Mouse (Mus musculus): Measurements from ENCODE around the gene Aarsd1. TPM values are rescaled to one million over a fixed set of nuclear protein-coding genes. Genes with fewer than 3 reads are reported as not detected.
"Not testable (repeated sequence)": the region's sequence is repeated elsewhere in the genome, so short reads cannot be mapped to it uniquely, and the experiment has no call there.

The Aarsd1 gene
- polyA plus RNA-seq, 1 experiment from 2014 or later = 86.3 TPM

GRCm38 (mm10) chr11:101442760-101443159, 25.3 kb upstream of the Aarsd1 start:
- under 1% methylated on average over 14 of the region's 14 CpGs for WGBS
- Histone ChIP-seq H3K27ac (peak overlapping the region; percentile 94), H3K36me3 (peaks cover 28% of the 10 kb centered on the region), H3K27me3 (no peaks in the 10 kb centered on the region), H3K4me2 (replicated peaks) (peak overlapping the region; percentile 92), H3K9me3 (no peaks in the 10 kb centered on the region), H3K9ac (peak overlapping the region; percentile 92), H3K4me1 (peaks cover 12% of the 10 kb centered on the region), H3K4me3 (peak overlapping the region; percentile 84)
- ATAC-seq (ENCODE audit: insufficient number of reproducible peaks, insufficient read depth, low FRiP score, low TSS enrichment) = no peak

- peaks cover 28% of the 10 kb centered on the region for H3K36me3 ChIP-seq
- ATAC-seq (ENCODE audit: insufficient number of reproducible peaks, insufficient read depth, low FRiP score, low TSS enrichment) = peak; percentile 99
- H3K9me3 ChIP-seq = no peaks in the 10 kb centered on the region
- H3K4me3 ChIP-seq = peak within 1 kb of the TSS; percentile 84
- H3K9ac ChIP-seq = peak within 1 kb of the TSS; percentile 92
- WGBS = under 1% methylated on average over 42 of the region's 42 CpGs
- H3K4me2 ChIP-seq (replicated peaks) = peak within 1 kb of the TSS; percentile 92
- peaks cover 12% of the 10 kb centered on the region for H3K4me1 ChIP-seq
- H3K27me3 ChIP-seq = no peaks in the 10 kb centered on the region
- peak within 1 kb of the TSS; percentile 94 for H3K27ac ChIP-seq
These were observed 24.8 kb upstream of the Aarsd1 start, which contains the start of gene Rpl27 for GRCm38 (mm10) chr11:101442127-101442693. Gene Rpl27, plus strand, starts transcription at chr11:101442298.

- not testable (repeated sequence) for H3K9me3 ChIP-seq
- WGBS = 40% methylated on average over 15 of the region's 15 CpGs
- peaks cover 12% of the 10 kb centered on the region for H3K4me1 ChIP-seq
These were observed 24.2 kb upstream of the Aarsd1 start for GRCm38 (mm10) chr11:101441450-101442126.

DNA sequence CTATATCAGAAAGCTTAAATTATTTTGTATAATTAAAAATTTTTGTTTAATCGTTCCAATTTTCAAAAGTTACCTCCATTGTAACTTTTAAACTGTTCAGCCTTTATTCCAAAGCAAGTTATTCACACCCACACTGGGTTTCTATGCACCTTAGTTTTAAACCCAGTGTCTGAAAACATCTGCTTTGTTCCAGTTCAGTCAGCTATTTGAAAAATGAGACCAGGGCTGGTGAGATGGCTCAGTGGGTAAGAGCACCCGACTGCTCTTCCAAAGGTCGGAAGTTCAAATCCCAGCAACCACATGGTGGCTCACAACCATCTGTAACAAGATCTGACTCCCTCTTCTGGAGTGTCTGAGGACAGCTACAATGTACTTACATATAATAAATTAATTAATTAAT, 20.6 kb upstream of the Aarsd1 start:
- ATAC-seq (ENCODE audit: insufficient number of reproducible peaks, insufficient read depth, low FRiP score, low TSS enrichment); H3K27ac ChIP-seq; H3K9ac ChIP-seq; H3K4me1 ChIP-seq; H3K27me3 ChIP-seq; H3K4me3 ChIP-seq; H3K9me3 ChIP-seq; H3K4me2 ChIP-seq (replicated peaks): not testable (repeated sequence)
- WGBS = 51% methylated on average over 3 of the region's 3 CpGs
- peaks cover 30% of the 10 kb centered on the region for H3K36me3 ChIP-seq

More at GRCm38 (mm10) chr11:101441450-101442126, 24.2 kb upstream of the Aarsd1 start:
- not testable (repeated sequence) for ATAC-seq (ENCODE audit: insufficient number of reproducible peaks, insufficient read depth, low FRiP score, low TSS enrichment); H3K27me3 ChIP-seq; H3K27ac ChIP-seq
- Histone ChIP-seq H3K36me3 (peaks cover 28% of the 10 kb centered on the region), H3K4me3 (peak overlapping the region; percentile 84), H3K4me2 (replicated peaks) (peak overlapping the region; percentile 44), H3K9ac (peak overlapping the region; percentile 24; the same call in 1 of the 2 replicates)

- no peaks in the 10 kb centered on the region for H3K27me3 ChIP-seq
- no peak overlapping the region for H3K4me2 ChIP-seq (replicated peaks)
- ATAC-seq (ENCODE audit: insufficient number of reproducible peaks, insufficient read depth, low FRiP score, low TSS enrichment) = no peak
- peaks cover 38% of the 10 kb centered on the region for H3K36me3 ChIP-seq
- WGBS = 84% methylated on average over 4 of the region's 4 CpGs
- H3K27ac ChIP-seq = no peak overlapping the region
- H3K9ac ChIP-seq = no peak overlapping the region
- no peaks in the 10 kb centered on the region for H3K4me1 ChIP-seq
- no peaks in the 10 kb centered on the region for H3K9me3 ChIP-seq
- no peak overlapping the region for H3K4me3 ChIP-seq
These were observed 19.5 kb upstream of the Aarsd1 start for GRCm38 (mm10) chr11:101436916-101437315.

GRCm38 (mm10) chr11:101435831-101436230, 18.4 kb upstream of the Aarsd1 start:
- H3K27me3 ChIP-seq = no peaks in the 10 kb centered on the region
- H3K27ac ChIP-seq = no peak overlapping the region
- H3K4me2 ChIP-seq (replicated peaks) = no peak overlapping the region
- H3K4me1 ChIP-seq = no peaks in the 10 kb centered on the region
- no peak for ATAC-seq (ENCODE audit: insufficient number of reproducible peaks, insufficient read depth, low FRiP score, low TSS enrichment)
- peaks cover 47% of the 10 kb centered on the region for H3K36me3 ChIP-seq
- no peaks in the 10 kb centered on the region for H3K9me3 ChIP-seq
- H3K4me3 ChIP-seq = no peak overlapping the region
- 89% methylated on average over 4 of the region's 4 CpGs for WGBS
- no peak overlapping the region for H3K9ac ChIP-seq

GRCm38 (mm10) chr11:101433396-101433795, 16.0 kb upstream of the Aarsd1 start:
- no peak for ATAC-seq (ENCODE audit: insufficient number of reproducible peaks, insufficient read depth, low FRiP score, low TSS enrichment)
- Histone ChIP-seq H3K4me2 (replicated peaks) (no peak overlapping the region), H3K4me3 (no peak overlapping the region), H3K9me3 (no peaks in the 10 kb centered on the region), H3K27me3 (no peaks in the 10 kb centered on the region), H3K36me3 (peaks cover 63% of the 10 kb centered on the region), H3K27ac (no peak overlapping the region), H3K4me1 (no peaks in the 10 kb centered on the region), H3K9ac (0 out of 2 replicates have a peak overlapping the region, but pooled peaks have one; percentile 8)
- 91% methylated on average over 13 of the region's 13 CpGs for WGBS

DNA sequence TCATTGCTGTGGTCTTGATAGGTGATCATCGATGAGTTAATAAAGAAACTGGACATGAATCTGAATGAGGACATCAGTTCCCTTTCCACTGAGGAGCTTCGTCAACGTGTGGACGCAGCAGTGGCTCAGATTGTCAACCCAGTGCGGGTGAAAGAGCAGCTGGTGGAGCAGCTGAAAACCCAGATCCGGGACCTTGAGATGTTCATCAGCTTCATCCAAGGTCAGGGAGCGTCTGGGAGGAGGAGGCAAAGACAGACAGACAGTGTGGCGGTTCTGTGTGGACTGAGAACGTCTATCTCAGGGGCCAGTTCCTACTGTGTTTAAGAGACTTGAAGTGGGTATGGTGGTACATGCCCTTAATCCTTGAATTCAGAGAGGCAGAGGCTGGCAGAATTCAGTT, 13.9 kb upstream of the Aarsd1 start:
- Histone ChIP-seq H3K36me3 (peaks cover 63% of the 10 kb centered on the region), H3K4me2 (replicated peaks) (no peak overlapping the region), H3K4me1 (peaks cover 8% of the 10 kb centered on the region; the same call in 1 of the 2 replicates), H3K27ac (no peak overlapping the region), H3K27me3 (no peaks in the 10 kb centered on the region), H3K9me3 (no peaks in the 10 kb centered on the region), H3K4me3 (no peak overlapping the region), H3K9ac (0 out of 2 replicates have a peak overlapping the region, but pooled peaks have one; percentile 27)
- WGBS = 90% methylated on average over 9 of the region's 9 CpGs
- no peak for ATAC-seq (ENCODE audit: insufficient number of reproducible peaks, insufficient read depth, low FRiP score, low TSS enrichment)

DNA sequence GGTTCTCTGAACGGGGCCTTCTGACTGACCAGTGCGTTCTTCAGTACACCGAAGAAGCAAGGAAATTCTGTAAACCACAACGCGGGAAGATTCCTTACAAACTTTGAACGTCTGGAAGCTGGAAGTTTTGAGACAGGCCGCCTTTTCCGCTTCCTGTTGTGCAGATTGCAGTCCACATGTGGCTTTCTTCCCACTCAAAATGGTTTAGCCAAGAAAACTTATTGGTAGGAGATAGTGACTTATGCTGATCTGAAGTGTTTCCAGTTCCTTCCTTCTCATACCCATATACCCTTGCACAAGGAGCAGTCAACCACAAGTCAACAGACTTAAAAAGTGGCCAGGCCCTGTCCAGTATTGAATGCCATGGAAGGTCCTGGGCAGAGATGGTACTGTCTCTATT, 8.8 kb upstream of the Aarsd1 start:
- Histone ChIP-seq H3K36me3 (peaks cover 18% of the 10 kb centered on the region), H3K27ac (no peak overlapping the region), H3K9ac (peak overlapping the region; percentile 71; the same call in 1 of the 2 replicates), H3K9me3 (no peaks in the 10 kb centered on the region), H3K4me1 (peaks cover 20% of the 10 kb centered on the region), H3K4me3 (peak overlapping the region; percentile 90), H3K4me2 (replicated peaks) (peak overlapping the region; percentile 82), H3K27me3 (no peaks in the 10 kb centered on the region)
- ATAC-seq (ENCODE audit: insufficient number of reproducible peaks, insufficient read depth, low FRiP score, low TSS enrichment) = no peak
- WGBS = 60% methylated on average over 8 of the region's 8 CpGs

DNA sequence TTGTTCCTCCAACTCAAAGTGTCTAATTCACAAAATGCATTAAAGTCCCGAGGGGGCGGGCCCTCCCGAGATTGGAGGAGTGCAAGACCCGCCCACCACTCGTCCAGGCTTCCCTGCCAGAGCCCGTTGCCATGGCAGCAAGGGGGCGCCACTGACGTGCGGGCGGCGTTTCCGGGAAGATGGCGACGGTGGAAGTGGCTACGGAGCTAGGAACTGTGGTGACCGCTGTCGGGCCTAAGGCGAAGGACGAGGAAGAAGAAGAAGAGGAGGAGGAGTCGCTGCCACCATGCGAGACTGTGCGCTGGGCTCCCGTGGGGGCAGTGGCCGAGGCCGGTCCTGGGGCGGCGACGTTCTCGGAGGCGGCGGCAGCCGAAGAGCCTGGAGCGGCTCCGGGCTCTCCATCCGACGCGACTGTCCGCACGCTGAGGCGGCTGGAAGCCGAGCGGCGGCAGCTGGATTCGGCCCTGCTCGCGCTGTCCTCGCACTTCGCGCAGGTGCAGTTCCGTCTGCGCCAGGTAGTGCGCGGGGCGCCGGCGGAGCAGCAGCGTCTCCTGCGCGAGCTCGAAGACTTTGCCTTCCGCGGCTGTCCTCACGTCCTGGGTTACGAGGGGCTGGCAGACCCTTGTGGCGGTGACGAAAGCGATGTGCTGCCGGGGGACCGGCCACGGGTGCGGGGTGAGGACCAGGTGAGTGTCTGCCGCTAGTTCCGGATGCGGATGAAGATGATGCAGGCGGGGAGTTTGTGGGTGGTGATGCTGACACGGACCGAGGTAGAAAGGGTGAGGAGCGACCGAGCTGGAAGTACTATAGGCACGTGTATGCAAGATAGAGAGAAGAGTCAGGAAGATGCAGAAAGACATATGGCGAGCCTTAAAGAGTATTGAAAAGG, 7.8 kb upstream of the Aarsd1 start, which contains the start of the genes Rundc1 and Ptges3l:
Rundc1 (plus strand) TSS at position 161 of the 889 bp plus-strand sequence.
Ptges3l (minus strand) TSS at position 409 of the 889 bp plus-strand sequence.
- Histone ChIP-seq H3K9me3 (no peaks in the 10 kb centered on the region), H3K36me3 (peaks cover 9% of the 10 kb centered on the region), H3K9ac (peak within 1 kb of the TSS; percentile 71), H3K27ac (peak within 1 kb of the TSS; percentile 83), H3K4me2 (replicated peaks) (peak within 1 kb of the TSS; percentile 82), H3K4me3 (peak within 1 kb of the TSS; percentile 90), H3K27me3 (no peaks in the 10 kb centered on the region), H3K4me1 (peaks cover 20% of the 10 kb centered on the region)
- peak; percentile 73 for ATAC-seq (ENCODE audit: insufficient number of reproducible peaks, insufficient read depth, low FRiP score, low TSS enrichment)
- under 1% methylated on average over 73 of the region's 81 CpGs for WGBS

GRCm38 (mm10) chr11:101424105-101424851, 6.9 kb upstream of the Aarsd1 start, which contains the start of gene Gm27029:
Gene Gm27029, minus strand, starts transcription at chr11:101424796.
- no peaks in the 10 kb centered on the region for H3K27me3 ChIP-seq
- H3K27ac ChIP-seq = peak within 1 kb of the TSS; percentile 83
- ATAC-seq (ENCODE audit: insufficient number of reproducible peaks, insufficient read depth, low FRiP score, low TSS enrichment) = peak; percentile 61
- 0 out of 2 replicates have a peak, but pooled peaks cover 2% of the 10 kb centered on the region for H3K36me3 ChIP-seq
- peaks cover 20% of the 10 kb centered on the region for H3K4me1 ChIP-seq
- peak within 1 kb of the TSS; percentile 90 for H3K4me3 ChIP-seq
- H3K4me2 ChIP-seq (replicated peaks) = peak within 1 kb of the TSS; percentile 82
- H3K9me3 ChIP-seq = no peaks in the 10 kb centered on the region
- peak within 1 kb of the TSS; percentile 71 for H3K9ac ChIP-seq
- WGBS = 9% methylated on average over 23 of the region's 23 CpGs
